Comparison of ENCODE assay signal across 13 mouse cellular contexts in genomic region chr1:183179316-183179715, GRCm38 (mm10).
"Had no signal": no experiment of that assay in that cellular context is flagged by ENCODE, and none has a peak within 500 bp of the region (broad histone marks: within the 10 kb centered on the region; RNA-seq: fewer than 3 reads in every experiment).

No protein-coding gene starts in this region.

- H3K4me2 ChIP-seq: kidney, embryonic 15.5 days; limb, embryonic 15.5 days; lung, embryonic 14.5 days; midbrain, embryonic 15.5 days; neural tube, embryonic 12.5 days had no signal

- H3K36me3 ChIP-seq: kidney, embryonic 15.5 days; limb, embryonic 15.5 days; midbrain, embryonic 10.5 days; midbrain, embryonic 15.5 days; neural tube, embryonic 12.5 days had no signal

- ATAC-seq: midbrain, embryonic 15.5 days had no signal

- H3K9ac ChIP-seq: kidney, embryonic 15.5 days; limb, embryonic 15.5 days; lung, embryonic 14.5 days; midbrain, embryonic 15.5 days; neural tube, embryonic 12.5 days had no signal

- H3K27me3 ChIP-seq: kidney, embryonic 15.5 days; limb, embryonic 15.5 days; midbrain, embryonic 15.5 days; neural tube, embryonic 12.5 days had no signal

- H3K27ac ChIP-seq: kidney, embryonic 15.5 days; left cerebral cortex, adult 2 months; limb, embryonic 15.5 days; midbrain, embryonic 10.5 days; midbrain, embryonic 15.5 days; neural tube, embryonic 12.5 days; stomach, postnatal 0 days had no signal

- H3K4me3 ChIP-seq: kidney, embryonic 15.5 days; left cerebral cortex, adult 2 months; limb, embryonic 15.5 days; midbrain, embryonic 10.5 days; midbrain, embryonic 15.5 days; neural tube, embryonic 12.5 days had no signal

- H3K9me3 ChIP-seq: kidney, embryonic 15.5 days; limb, embryonic 15.5 days; midbrain, embryonic 10.5 days; midbrain, embryonic 15.5 days; neural tube, embryonic 12.5 days had no signal

- DNase-seq: kidney, adult 18-20 months; kidney, postnatal 14 days; lung, embryonic 14.5 days; lung, postnatal 10 days; lung, postnatal 4 days; thymus, postnatal 4 days had no signal
